Mouse (Mus musculus) megakaryocyte progenitor cell, adult 5-6 weeks (primary cell): ENCODE data around the gene Cnksr3. TPM values are rescaled to one million over a fixed set of nuclear protein-coding genes. Genes with fewer than 3 reads are reported as not detected.

Source experiments
- ATAC-seq: replicated peaks from 2 replicates; pipeline ENCODE4 v1.8.0; 2016; ENCODE audit warnings: mild to moderate bottlenecking, moderate TSS enrichment, inconsistent platforms; ENCODE audit not compliant: poor library complexity
- total RNA-seq, 2 experiments: library from RNA; stranded (forward) in 1 of 2; stranded (reverse) in 1 of 2; fragments of 157-497, 149-512 nt in 1 of 2; fragments of 200-1000 nt in 1 of 2; gene quantifications; 2 replicates each; pipeline versions ENCODE4 v1.2.3 to v1.2.4; 2015 to 2017

Cnksr3 gene
- total RNA-seq, 2 experiments from 2014 or later = 5.1 to 6.5 TPM

DNA sequence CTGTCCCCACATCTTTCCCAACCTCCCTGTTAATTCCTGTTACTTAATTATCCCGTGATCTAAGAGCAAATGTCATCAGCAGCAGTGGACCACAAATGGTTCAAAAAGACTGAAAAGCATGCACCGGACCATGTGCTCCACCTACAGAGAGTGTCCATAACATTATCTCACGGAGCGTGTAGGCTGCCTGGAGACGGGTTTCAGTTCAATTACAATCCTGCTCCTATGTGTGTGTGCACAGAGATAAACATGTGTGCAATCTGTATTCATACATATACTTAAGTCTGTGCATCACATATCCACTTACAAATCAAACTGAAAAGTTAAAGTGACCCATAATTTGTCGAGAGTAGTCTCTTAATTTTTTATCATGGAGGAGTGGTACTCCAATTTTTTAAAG, 14.3 kb downstream of the Cnksr3 start:
- peak; percentile 38; the same call in 1 of the 2 replicates for ATAC-seq

DNA sequence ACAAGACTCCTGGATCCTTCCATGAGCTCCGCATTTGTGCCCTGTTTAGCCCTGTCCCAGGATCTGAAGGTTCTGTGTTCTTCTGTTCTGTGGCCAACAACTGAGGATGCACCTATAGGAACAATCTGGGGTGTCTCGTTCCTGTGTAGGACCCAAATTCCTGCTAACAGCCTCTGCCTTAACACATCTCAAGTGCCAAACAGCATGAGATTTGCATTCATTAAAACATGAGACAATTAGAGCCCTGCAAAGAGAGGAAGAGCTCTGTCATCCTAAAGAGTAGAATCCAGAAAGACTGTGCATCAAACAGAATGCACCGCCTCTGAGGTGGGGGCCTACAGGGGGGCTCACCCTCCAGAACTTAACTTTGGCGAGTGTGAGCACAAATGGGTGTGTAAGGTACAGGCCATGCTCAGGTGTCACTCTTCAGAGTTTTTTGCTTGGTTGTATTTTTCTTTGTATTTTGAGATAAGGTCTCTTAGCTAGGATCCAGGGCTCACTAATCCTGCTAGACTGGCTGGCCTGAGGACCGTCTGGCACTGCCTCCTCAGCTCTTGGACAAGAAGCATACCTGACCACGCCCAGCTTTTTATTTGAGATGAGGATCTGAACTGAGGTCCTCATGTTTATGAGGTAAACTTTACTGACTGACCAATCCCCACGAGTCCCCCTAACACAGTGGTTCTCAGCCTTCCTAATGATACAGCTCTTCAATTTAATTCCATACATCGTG, 15.2 kb downstream of the Cnksr3 start:
- no peak for ATAC-seq

DNA sequence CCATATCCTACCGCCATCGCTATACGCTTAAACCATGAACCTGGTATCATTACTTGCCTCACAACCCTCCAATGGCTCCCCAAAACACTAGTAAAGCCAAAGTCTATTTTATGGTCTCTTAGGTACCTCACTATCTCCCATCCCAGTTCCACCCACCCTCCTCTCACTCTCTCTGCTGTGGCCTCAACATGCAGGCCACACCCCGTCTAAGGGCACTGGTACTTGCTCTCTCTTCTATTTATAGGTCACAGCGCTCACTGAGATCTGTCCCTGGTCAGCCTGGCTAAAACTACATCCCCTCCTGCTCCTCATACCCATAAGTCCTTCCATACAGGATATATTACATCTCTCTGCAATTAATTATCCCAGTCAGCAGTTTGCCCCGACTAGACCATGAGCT, 16.1 kb downstream of the Cnksr3 start:
- ATAC-seq = peak; percentile 65

DNA sequence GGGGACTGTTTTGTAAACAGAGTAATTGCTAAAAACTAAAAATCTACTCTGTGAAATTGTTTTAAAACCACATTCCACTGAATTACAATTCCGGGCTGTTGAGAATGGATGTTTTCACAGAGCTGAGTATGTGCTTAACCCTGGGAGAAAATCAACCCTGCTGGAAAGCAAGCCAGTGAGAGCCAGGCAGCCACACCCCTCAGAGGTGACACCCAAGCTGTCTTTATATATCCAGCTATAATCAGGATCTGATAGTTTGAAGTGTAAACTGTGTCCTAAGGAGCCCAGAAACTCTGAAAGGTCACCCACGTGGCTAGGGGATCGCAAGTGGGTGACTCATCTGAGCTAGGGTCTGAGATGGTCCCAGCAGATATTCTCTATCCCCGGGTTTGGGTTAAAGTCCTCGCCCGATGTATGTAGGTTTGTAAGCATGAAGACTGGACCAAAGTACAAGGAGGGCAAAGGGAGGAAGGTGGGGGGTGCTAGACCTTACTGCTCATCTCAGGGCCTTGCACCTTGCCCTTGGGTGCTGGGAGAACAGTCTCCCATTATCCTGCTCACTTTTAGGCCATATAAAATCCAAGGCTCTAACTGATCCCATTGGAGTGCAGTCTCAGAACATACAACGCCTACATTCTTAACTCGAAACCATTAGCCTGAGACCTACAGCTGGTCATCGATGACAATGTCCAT, 20.2 kb downstream of the Cnksr3 start:
- ATAC-seq = no peak

DNA sequence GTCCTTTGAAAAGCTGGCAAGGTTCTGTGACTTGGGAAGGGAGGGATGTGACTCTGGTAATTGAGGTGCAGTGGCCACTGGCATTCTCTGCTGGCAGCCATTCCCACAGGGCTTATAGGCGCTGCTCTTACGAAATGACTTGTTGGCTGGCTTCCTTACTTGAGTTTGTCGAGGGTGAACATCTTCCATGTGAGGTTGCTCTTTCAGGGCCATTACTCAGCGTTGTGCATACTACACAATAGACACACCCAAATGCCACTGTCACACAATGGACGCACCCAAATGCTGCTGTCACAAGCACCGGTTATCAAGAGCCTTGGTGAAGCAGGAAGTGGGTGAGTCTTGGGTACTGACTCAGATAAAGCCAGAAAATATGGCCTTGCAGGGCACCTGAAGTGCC, 22.8 kb downstream of the Cnksr3 start:
- peak; percentile 91 for ATAC-seq

DNA sequence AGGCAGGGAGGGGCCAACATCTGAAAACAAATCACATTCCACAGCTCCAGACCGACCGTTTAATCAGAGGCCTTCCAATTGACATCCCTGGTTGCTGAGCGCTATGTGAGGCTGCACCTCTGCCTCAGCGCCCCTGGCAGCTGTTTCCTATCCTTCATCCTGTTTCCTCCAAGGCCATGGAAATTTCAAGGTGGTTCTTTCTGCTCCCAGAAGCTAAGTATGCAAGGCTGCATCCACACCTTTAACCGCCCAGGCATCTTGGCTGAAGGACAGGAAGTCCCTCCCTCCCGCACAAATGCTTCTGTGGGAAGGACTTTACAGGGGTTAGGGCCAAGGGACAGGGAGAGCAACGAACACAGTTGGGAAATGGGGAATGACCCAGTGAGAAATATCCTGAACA, 24.2 kb downstream of the Cnksr3 start:
- ATAC-seq = no peak

DNA sequence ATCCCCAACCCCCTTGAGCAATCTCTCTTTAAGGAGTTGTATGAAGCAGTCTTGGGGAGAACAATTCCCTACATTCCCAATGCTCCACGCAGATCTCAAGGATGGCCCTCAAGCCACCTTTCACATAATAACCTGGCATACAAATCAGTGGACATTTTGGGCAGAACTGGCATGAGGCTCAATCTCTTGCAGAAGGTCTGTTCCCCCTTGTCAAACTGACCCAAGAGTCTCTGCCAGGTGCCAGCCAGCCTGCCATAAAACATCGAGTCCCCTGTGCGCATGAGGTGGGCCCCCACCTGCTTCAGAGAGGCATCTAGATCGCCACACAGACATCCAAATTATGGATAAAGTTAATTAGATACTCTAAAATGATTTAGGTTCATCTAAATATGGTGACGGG, 25.0 kb downstream of the Cnksr3 start:
- ATAC-seq = no peak

DNA sequence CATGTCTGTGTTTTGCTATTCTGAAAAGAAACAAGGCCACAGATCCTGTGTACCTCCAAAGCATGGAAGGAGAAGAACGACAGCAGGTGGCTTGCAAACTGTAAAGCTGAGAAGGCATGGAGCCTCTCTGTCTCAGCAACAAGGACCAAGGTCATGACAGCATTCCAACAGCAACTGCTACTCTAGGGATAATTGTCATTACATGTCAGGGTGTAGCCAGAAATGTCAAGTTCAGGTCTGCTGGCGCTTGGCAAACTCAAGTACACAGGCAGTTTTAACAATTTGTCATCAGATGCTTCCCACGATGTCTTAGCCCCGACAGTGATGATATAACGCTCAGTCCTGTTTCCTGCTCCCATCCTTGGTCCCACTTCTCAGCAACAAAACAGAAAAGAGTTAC, 26.0 kb downstream of the Cnksr3 start:
- ATAC-seq = no peak

DNA sequence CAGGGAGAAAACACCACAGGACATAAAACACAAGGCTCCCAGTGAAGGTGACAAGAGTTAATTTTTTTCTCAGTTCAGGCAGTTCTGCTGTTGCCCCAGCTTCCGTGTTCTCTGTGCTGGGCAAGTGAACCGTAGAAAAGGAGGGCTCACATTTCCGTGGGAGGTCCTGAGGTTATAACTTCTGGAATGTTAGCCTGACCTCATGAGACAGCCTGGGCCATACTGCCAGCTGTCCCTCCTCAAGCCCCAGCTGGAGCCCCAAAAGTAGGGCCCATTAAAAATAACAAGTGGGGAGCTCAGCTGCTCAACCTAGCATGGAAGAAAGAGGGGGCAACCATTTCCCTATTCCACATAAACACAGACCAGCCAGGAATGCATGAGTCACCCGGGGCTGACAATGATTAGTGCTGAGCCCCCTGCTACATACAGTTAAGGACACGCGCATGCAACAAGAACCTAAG, 28.8 kb downstream of the Cnksr3 start:
- peak; percentile 66 for ATAC-seq

DNA sequence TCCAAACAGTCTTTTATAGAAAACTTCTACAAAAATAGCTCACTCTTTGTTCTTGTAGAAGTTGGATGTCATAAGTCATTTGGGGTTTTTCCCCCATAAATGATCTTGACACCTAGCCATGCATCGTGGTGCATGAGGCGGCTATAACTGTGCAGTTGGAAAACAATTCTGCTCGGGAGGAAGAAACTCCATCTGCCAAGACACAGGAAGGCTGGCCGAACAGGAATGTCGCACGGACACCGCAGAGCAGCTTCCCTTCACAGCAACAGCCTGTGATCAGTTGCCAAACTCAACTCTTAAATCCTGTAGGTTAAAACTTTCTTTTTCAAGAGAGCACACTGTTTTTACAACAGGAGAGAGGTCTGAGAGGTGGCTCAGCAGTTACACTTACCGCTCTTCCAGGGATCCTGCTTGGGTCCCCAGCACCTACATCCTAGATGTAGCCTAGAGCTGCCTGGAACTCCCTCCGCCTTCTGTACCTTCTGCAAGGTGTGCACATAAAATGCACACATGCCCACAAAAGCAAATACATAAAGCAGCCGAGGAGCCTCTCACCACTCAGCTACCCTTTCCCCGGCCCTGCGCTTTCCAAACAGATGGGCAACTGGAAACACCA, 29.4 kb downstream of the Cnksr3 start:
- ATAC-seq = no peak

DNA sequence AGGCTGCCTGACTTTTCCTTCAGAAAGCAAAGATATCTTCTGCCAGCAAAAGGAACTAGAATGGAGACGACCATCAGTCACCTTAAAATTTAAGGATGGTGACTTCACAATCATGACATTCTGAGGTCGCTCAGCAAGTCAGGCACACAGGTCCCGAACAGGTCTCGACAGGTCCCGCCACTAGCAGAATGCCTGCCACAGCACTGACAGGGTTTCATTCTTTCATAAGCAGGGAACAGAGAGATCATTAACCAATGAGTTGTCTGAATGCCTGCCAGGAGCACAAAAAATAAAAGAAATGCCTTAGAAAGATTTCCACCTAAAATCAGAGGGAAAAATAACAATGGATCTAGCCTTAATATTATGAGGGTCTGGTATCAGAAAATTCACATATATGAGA, 31.7 kb downstream of the Cnksr3 start:
- ATAC-seq = no peak

DNA sequence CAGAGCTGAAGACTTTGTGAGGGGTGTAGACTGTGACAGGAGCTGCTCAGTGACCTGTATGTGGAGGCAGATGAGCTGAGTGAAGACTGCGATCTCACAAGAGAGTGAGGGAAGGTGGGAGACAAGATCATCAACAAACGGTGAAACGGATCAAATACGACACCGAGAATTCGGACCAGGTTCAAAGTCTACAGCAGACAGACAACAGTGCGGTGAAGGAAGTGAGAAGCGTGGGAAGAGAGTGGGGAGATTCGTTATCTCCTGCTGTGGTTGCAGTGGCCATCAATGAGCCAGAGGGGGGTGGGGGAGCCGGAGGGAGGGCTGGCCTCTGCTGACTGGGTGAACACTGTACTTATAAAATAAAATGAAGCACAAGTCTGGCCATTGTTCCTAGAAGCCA, 33.5 kb downstream of the Cnksr3 start:
- ATAC-seq = 0 out of 2 replicates have a peak, but pooled peaks have one; percentile 14

DNA sequence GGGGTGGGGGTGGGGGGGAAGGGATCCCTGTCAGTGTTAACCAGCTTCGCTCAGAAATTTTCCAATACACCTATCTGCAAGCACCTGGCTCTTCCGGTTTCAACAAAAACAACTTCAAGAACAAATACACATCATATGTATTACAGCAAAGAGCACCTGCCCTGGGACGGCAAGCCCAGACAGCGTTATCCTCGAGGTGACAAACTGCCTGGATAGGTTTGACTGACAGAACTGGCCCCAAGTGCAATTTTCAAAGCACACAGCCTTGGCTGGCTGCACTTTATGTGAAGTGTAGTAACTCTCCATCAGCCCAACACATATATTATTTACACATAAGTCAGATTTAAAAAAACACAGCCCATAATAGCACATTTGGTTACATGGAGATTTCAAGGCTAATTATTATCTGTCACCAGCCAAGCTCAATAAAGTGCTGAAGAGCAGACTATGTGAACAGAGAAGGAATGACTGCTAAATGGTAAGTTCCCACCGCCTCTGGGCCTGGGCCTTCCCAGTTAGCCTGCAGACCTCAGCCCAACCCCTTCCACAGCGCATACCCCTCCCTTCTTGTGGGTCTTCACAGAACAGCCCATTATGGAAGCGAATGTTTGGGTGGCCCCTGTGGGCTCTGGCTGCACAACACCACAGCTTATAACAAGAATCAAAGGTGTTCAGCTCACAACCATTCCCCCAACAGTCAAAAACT, 35.7 kb downstream of the Cnksr3 start:
- no peak for ATAC-seq

DNA sequence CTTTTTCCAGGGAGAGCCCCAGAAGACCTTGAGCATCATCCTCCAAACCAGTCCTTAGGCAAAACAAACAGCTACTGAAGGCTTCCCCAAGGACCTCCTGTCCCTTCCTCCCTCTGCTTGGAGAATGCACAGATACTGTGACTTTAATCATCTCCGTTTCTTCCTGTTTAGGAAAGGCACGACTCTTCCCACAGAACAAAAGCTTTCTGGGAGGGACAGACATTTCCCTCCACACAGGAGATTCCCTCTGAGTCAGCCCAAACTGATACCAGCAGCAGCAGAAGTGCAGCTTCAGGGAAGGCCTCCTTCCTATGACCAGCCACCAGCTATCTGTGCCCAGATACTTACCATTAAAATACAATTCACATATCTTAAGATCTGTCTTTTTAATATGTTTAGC, 37.6 kb downstream of the Cnksr3 start:
- no peak for ATAC-seq

DNA sequence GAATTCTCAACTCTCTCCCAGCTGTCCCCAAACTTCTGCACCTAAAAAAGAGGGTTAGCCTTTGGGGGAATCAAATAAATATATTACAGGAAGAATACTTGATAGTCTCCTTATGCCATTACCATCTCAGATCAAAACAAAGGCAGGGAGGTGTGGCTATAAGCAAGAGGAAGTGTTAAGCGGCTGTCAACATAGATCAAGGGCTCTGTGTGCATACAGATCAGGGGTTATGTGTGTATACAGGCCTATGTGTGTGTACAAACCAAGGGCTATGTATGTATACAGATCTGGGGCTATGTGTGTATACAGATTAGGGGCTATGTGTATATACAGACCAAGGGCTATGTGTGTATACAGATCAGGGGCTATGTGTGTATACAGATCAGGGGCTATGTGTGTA, 38.9 kb downstream of the Cnksr3 start:
- no peak for ATAC-seq

DNA sequence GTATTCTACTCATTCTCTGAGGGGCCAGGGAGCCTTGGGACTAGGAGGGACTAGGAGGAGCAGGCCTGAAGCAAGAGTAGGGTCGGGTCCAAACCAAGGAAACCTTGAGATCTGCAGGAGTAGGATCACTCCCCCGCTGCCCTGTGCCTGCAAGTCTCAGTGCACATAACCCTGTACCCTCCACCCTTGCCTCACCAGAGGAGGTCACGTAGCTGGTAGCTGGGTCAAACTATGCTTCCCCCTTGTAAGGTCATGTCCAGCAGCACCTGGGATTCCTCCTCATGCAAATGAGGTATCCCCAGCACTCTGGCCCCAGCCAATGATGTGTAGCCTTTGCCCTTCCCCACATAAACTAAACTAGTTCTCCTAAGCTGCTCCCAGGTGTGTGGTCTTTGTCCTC, 41.6 kb downstream of the Cnksr3 start:
- no peak for ATAC-seq

DNA sequence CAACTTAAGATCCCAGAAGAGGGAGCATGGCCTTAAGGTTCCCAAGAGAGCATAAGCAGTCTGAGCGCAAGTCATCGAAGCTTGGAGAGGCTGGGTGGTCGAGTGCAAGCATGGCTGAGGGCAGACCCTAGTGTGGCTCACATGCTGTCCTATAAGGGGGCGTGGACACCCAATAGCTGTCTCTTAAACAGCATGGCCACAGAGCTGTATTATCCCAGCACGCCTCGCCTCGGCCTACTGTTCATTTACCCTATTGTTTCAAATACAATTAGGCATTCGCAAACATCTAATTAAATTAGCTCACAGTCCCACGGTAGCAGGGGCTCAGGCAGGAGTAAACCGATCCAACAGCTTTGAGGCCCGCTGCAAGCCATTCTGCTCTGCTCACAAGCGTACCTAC, 49.0 kb downstream of the Cnksr3 start:
- ATAC-seq = no peak

DNA sequence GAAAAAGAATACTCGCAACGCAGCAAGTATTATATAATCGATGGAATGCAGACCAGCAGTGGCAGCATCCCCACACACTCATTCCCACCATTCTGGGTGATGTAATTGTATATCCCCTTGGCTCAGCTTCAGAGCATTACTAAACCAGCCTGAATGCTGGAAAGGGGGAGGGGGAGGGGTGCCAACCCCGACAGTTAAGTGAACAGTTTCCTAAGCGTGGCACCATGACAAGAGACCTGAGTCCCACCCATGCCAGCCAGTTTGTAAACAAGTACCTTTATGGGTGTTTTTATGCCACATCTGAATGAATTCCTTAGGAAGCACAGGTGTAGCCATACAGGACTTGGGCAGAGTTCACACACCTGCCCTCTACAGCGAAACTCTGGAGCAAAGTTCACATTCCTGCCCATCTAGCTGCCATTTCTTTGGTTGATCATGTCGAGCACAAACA, 53.0 kb downstream of the Cnksr3 start:
- no peak for ATAC-seq

DNA sequence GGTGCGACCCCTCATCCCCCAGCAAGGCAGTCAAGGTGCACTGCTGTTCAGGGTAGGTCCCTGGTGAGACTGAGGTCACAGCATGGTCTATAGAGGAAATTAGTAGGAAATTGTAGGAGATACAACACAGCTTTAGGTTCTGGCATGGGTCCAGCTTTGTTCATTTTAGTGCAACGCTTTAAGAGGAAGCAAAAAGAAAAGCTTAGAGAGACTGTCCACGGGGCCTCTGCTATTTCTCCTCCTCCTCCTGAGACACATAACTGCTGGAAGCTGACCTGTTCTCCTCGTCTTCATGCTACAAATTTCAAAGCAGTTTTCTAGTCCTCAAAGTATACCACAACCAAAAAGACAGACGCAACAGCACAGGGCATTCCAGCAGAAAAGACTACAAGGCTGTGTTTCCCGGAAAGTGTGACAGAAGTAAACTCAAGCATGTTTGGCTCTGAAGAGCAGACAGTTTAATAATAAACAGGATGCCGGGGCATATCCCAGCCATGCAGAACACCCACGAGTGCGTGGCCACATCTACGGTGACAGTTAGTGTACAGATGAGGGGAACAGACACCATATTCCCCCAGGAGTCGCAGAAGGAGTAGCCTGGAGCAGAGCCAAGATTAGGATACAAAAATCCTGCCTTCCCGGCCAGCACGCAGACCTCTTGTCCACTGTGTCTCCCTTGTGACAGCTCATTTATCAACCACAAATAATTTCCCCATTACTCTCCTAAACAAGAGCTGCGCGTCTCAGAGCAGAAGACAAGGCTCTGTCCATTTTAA, 53.6 kb downstream of the Cnksr3 start:
- ATAC-seq = no peak

DNA sequence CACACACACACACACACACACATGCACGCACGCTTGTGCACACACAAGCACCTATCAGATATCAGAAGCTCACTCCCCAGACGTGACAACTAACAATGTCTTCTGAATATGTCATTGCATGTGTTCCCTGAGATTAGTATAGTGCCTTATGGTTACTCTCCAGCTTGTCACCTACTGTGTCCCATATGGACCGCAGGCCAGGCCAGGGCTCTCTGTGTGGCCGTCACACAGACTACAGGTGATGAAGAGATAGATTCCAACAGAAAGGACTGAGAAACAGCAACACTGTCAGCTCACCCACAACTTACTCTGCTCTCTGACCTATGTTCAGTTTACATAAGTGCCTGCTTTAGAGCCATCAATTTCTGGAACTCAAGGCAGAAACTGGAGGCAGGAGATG, 57.2 kb downstream of the Cnksr3 start:
- no peak for ATAC-seq

DNA sequence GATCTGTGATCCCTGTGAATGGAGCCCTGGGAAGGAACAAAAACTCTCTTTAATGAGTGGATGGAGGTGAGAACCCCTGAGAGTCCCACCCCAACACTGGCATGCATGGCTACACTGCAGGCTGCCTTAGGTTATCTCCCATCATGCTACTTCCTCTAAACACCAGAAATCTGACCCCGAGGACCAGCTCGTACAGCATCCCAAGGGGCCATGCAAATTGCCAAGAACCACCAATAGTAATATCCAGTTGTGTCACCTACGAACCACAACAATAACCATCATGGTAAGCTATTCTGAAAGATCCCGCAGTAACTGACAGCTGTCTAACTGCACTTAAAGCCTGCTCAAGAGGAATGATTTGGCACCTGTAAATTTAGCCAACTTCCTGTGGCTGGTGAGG, 59.1 kb downstream of the Cnksr3 start:
- ATAC-seq = no peak
